Mouse (Mus musculus) right cerebral cortex, adult 18-20 months (tissue): ENCODE data around the gene Camk2d.

Experiments
- DNase-seq: peaks from one replicate; pipeline ENCODE4 v3.0.0; 2022; ENCODE audit warnings: mixed read lengths

Gene Camk2d

GRCm38 (mm10) chr3:126751377-126752098 is 155.4 kb downstream of the Camk2d start:
- DNase-seq = no peak

GRCm38 (mm10) chr3:126752978-126753377 is 156.9 kb downstream of the Camk2d start:
- no peak for DNase-seq

- DNase-seq = no peak
These were observed 162.3 kb downstream of the Camk2d start for GRCm38 (mm10) chr3:126758398-126758797.

- no peak for DNase-seq
These were observed 164.5 kb downstream of the Camk2d start for GRCm38 (mm10) chr3:126760608-126761007.

GRCm38 (mm10) chr3:126764745-126765144 is 168.6 kb downstream of the Camk2d start:
- no peak for DNase-seq

GRCm38 (mm10) chr3:126770056-126770455 is 174.0 kb downstream of the Camk2d start:
- no peak for DNase-seq

- DNase-seq = no peak
These were observed 174.9 kb downstream of the Camk2d start for GRCm38 (mm10) chr3:126771032-126771431.

GRCm38 (mm10) chr3:126771541-126771940 is 175.4 kb downstream of the Camk2d start:
- peak; percentile 66 for DNase-seq

GRCm38 (mm10) chr3:126776001-126776400 is 179.9 kb downstream of the Camk2d start:
- no peak for DNase-seq

GRCm38 (mm10) chr3:126777101-126777500 is 181.0 kb downstream of the Camk2d start:
- no peak for DNase-seq

GRCm38 (mm10) chr3:126777879-126778278 is 181.8 kb downstream of the Camk2d start:
- no peak for DNase-seq

GRCm38 (mm10) chr3:126780014-126780615 is 184.0 kb downstream of the Camk2d start:
- no peak for DNase-seq

GRCm38 (mm10) chr3:126793035-126793964 is 197.2 kb downstream of the Camk2d start:
- no peak for DNase-seq

GRCm38 (mm10) chr3:126795904-126796303 is 199.8 kb downstream of the Camk2d start:
- DNase-seq = no peak

GRCm38 (mm10) chr3:126797025-126797424 is 200.9 kb downstream of the Camk2d start:
- DNase-seq = no peak

- no peak for DNase-seq
These were observed 201.7 kb downstream of the Camk2d start for GRCm38 (mm10) chr3:126797810-126798209.

- no peak for DNase-seq
These were observed 206.9 kb downstream of the Camk2d start for GRCm38 (mm10) chr3:126802988-126803387.

GRCm38 (mm10) chr3:126804968-126805367 is 208.9 kb downstream of the Camk2d start:
- no peak for DNase-seq

- no peak for DNase-seq
These were observed 210.0 kb downstream of the Camk2d start for GRCm38 (mm10) chr3:126806145-126806544.

GRCm38 (mm10) chr3:126809915-126810314 is 213.8 kb downstream of the Camk2d start:
- DNase-seq = no peak

- DNase-seq = no peak
These were observed 214.4 kb downstream of the Camk2d start for GRCm38 (mm10) chr3:126810372-126811090.

GRCm38 (mm10) chr3:126811646-126812045 is 215.5 kb downstream of the Camk2d start:
- DNase-seq = no peak

GRCm38 (mm10) chr3:126822374-126822773 is 226.3 kb downstream of the Camk2d start:
- no peak for DNase-seq
